Mouse (Mus musculus): ENCODE measurements around the gene Lrmda.

Lrmda gene

DNA sequence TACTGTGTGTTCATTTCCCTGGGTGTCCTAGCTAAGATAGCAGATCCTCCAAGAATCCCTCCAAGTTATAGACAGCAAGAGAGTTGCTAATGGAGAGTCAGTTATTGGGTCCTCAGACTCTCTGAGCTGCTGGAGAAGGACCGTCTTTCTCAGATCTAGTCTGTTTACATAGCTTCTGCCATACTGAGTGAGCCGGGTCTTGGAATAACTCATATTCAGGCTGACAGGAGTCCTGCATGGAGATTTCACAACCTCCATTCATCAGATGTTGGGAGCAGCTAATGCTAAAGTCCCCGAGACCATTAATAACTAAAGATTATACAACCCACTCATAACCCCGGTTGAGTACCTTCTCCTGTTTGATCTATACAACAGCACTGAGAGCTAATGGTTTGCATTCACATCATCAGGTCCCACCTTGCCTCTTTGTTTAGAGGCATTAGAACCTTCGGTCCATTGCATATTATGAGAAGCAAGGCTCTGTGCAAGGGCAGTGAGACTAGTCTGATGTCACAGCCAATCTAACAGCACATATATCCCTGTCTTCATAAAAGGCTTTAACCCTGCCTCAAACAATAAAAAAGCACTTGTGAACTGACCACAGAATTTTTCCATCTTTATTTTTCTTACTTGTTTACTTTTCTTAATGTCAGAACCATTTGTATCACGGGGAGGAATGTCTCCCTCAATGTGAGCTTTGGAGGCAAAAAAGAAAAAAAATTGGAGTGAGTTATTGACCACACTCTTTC, 1037.9 kb downstream of the Lrmda start:
- DNase-seq (ENCODE audit: low spot score in 2 of 2), result no peak

DNA sequence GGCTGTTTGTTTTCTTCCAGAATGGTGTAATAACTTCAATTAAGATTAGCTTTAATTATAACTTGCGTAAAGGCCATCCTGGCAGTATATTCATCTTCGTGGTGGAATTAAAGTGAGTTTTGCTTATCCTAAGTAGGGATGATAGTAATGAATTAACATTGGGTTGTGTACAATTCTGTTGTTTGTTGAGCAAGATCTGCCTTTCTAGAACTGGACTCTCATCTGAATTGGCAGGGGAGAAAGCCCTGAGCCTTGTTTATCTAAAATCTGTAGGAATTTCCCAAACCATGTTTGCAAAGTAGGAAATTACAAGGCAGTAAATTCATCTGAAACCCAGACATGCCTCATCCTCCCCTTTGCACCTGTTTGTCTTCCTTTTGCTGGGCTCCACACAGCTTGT, 1038.5 kb downstream of the Lrmda start:
- no peak for DNase-seq (ENCODE audit: low spot score in 2 of 2)

DNA sequence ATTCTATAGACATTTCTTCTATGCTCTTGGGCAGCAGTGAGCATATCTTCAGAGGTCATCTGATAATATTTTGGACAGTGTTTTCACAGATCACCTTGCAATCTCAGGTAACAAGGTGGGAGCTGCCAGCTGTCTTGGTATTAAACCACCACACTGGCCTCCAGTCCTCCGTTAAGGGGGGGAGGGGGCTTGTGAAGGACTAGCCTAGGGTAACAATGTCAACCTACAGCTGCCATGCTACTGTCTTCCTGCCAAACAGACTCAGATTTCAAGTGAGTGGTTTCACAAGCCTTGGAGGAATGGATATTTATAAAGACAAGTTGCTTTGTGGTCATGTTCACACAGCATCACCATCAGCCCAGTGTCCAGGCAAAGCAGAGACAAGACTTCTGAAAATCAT, 1059.2 kb downstream of the Lrmda start:
- DNase-seq (ENCODE audit: low spot score in 2 of 2), result no peak

DNA sequence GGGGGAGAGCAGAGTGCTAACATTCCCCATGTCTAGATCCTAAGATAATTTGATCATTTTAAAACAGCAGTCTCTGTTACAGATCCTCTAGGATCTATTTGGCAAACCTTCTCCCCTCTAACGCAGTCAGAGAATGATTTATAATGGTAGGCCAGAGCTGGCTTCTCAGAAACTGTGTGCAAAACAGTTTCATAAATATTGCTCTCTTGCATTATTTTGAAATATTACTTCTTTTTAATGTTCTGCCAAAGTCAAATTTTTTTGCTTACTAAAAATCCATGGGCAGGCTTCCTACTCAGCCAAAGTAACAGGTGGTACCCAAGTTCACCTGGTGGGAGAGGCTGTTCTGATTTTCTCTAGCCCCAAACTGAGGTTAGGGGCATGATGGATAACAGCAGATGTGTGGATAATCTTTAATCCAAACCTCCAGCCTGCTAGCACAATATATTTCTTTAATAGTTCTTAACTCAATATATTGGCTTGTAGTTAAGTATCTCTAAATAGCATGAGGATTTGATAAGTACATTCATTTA, 1064.8 kb downstream of the Lrmda start:
- DNase-seq (ENCODE audit: low spot score in 2 of 2), result no peak

DNA sequence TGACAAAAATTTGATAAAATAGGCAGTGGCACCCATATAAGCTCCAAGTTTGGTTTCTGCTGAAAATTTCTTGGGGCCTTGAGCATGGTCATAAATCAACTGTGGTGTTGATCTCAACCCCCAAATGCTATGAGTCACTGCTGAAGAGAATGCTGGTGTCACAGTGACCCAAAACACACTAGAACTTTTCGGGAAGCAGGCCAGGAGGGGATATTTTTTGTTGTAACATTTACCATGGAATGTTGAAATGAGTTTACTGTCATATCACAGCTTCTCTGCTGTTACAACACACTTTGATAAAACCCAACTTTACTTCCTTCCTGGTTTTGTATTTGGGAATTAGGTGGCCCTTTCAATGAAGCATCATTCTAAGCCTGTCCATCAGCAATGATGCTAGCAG, 1065.3 kb downstream of the Lrmda start:
- DNase-seq (ENCODE audit: low spot score in 2 of 2), result no peak

DNA sequence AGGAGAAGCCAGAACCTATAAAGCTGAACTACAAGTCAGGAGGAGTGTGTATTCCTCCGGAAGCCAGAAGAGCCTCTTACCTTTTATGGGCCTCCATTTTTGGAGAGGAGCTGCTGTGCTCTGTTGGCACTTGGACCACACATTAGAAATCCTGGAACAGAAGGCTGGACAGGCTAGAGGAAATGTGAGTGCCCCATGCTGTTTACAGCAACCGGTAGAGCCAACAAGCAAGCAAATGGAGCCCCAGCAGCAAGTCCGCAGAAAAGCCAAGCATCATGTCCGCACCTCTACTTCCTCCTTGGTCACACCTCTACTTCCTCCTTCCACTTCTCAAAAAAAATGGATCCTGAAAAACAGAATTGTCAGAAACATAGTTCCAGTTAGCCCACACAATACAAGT, 1073.8 kb downstream of the Lrmda start:
- no peak for DNase-seq (ENCODE audit: low spot score in 2 of 2)

- no peak for DNase-seq (ENCODE audit: low spot score in 2 of 2)
These were observed 1075.1 kb downstream of the Lrmda start for GRCm38 (mm10) chr14:23094546-23095157.

- no peak for DNase-seq (ENCODE audit: low spot score in 2 of 2)
These were observed 1075.9 kb downstream of the Lrmda start for GRCm38 (mm10) chr14:23095158-23096016.

DNA sequence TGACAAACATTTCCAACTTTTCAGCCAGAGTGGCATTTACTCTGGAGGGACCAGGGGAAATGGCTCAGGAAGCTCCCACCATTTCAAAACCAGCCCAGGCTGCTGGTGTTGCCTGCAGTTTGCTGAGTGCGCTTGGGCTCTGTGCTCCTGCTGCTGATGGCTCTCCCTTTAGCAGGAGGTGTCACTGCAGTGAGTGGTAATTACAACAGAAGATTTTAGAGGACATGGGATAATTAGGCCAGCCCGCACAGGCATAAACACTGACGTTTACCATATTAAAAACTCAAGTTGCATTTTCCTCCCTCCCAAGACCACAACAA, 1076.5 kb downstream of the Lrmda start:
- no peak for DNase-seq (ENCODE audit: low spot score in 2 of 2)

- no peak for DNase-seq (ENCODE audit: low spot score in 2 of 2)
These were observed 1076.9 kb downstream of the Lrmda start for GRCm38 (mm10) chr14:23096405-23096804.
